Mouse (Mus musculus) heart, adult 8-10 months (tissue): ENCODE data around the gene Sympk. TPM values are rescaled to one million over a fixed set of nuclear protein-coding genes. Genes with fewer than 3 reads are reported as not detected.

Source experiments
- DNase-seq: peaks from one replicate; pipeline ENCODE4 v3.0.0; 2022; ENCODE audit warnings: low spot score
- total RNA-seq, 4 experiments: library from RNA; stranded (reverse); gene quantifications; 2 replicates each; pipeline ENCODE4 v1.2.4; 2022

Gene Sympk
- 10 to 100 TPM; 79.6 to 99.9 (median 98.8) TPM for total RNA-seq

GRCm38 (mm10) chr7:19024096-19024506 lies at the start of gene Sympk:
TSS of gene Sympk (plus strand) at chr7:19024377.
- peak; percentile 93 for DNase-seq

GRCm38 (mm10) chr7:18978381-18978780 lies 45.8 kb upstream of the Sympk start:
- no peak for DNase-seq

DNA sequence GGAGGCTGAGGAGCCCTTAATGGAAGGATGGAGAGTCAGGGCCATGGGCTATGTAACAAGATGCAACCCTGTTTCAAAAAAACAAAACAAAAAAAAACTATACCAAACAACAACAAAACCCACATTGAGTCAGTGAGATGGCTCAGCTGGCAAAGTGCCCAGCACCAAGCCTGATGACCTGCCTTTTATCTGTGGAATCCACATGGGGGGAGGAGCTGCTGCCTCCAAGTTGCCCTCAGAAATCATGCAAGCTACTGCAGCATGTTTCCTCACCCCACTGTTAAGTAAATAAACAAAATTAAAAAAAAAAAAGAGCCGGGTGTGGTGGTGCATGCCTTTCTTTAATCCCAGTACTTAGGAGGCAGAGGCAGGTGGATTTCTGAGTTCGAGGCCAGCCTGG lies 37.7 kb upstream of the Sympk start:
- DNase-seq: no peak

DNA sequence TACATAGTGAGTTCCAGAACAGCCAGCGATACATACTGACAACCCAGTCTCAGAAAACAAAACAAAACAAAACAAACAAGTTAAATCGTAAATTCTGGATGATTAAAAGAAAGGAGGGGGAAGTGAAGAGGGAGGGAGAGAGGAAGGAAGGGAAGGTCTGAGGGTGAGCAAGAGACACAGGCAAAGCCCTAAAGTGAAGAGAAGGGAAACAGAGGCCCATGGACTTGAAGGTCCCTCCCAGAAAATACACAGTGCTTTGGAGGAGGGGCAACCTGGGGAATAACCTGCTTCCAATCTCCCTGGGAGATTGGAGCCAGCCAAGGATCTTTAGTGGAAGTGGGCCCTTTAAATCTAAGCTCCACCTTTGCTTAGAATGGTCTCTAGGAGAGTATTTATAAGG lies 37.1 kb upstream of the Sympk start, which contains the start of gene Nanos2:
Gene Nanos2, plus strand, starts transcription at position 301 of the 400 bp plus-strand sequence.
- DNase-seq: no peak

GRCm38 (mm10) chr7:18987747-18988146 lies 36.4 kb upstream of the Sympk start:
- no peak for DNase-seq

GRCm38 (mm10) chr7:18988780-18989179 lies 35.4 kb upstream of the Sympk start:
- no peak for DNase-seq

DNA sequence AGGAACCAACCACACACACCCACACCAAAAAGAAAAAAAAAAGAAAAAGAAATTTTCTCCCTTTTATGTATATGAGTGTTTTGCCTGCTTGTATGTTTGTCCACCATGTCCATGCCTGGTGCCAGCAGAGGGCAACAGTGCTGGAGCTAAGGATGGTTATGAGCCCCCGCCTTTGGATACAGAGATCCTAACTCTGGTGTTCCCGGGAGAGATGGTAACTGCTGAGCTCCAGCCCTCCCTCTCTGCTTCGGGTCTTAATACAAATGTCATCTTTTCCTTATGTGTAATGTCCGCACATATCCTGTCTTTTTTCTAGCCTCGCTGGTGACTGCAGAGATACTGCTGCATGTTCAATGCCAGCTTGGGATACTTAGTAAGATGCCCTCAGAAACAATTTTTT lies 34.2 kb upstream of the Sympk start:
- DNase-seq: no peak

DNA sequence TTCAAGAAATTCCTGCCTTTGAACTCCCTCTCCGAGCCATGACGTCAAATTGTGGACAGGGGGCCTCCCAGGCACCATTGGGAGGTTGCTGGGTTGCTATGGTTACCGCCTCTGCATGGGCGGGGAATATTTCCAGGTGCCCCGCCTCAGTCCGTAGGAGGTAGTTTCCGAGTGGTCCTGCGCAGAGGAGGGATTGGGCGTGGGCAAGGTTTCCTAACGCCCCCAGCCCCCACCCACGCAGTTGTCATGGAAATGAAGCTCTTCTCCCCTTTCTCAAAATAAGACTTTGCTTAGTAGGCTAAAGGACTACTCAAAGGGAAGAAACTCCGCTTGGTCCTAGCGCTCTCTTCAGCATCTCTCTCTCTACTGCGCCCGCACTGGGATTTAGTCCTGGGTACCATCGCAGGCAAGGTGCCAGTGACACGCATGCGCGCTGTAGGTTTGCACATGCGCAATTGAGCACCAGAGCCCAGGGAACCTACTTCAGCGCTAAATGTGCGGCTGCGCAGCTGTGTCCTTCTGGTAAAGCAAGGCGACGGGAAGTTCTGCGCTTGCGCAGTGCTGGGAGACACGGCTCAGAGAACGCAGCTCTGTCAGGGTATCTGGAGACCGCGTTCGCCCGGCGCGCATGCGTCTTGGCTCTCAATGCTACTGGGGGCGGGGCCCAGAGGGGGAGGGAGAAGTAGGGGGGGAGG lies 33.4 kb upstream of the Sympk start, which contains the start of gene Mypop:
Gene Mypop, plus strand, starts transcription at position 645 of the 695 bp plus-strand sequence.
- peak; percentile 100 for DNase-seq

DNA sequence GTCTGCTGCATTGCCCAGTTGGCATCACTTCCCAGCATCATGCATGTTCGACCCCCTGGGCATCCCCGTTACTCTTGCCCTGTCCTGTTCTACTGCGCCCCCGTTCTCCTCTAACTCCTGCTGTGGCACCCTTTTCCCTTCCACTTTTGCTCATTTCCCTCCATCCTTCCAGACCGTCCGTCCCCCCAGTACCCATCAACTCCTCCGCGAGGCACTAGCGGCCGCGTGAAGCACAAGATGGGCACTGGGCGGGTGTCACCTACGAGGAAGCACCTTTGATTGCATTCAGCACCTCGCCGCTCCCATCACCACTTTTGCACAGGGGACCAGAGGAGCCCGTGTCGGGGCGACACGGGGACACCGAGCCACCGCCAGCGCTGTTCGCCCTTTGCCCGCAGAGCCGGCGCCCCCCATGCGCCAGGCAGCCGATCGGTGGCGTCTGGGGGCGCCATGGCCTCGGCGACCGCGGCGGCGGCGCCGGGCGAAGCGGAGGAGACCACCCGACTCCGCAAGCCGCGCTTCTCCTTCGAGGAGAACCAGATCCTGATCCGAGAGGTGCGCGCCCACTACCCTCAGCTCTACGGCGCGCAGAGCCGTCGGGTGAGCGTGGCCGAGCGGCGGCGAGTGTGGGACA lies 32.4 kb upstream of the Sympk start:
- DNase-seq: no peak

- no peak for DNase-seq
Observed at GRCm38 (mm10) chr7:18992294-18992675, 31.9 kb upstream of the Sympk start.

DNA sequence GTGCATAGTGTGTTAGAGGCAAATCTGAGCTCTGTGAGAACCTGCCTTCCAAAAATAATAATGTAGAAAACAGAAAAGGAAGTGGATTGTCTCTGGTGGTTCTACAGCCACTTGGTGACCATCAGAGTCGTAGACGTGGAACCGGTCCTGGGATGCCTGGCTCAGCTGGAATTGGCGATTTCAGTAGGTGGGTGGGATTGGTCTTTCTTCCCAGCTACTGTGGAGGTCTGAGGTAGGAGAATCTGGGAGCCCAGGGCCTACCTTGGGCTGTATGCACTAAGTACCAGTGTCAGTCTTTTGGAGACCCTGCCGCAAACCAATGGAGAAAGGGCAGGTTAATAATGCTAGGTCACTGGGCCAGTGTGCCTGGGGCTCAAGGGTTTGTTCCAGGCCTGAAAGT lies 31.1 kb upstream of the Sympk start:
- DNase-seq: no peak

GRCm38 (mm10) chr7:18998835-18999234 lies 25.3 kb upstream of the Sympk start:
- no peak for DNase-seq

- DNase-seq: no peak
Observed at GRCm38 (mm10) chr7:19000421-19000820, 23.8 kb upstream of the Sympk start.

GRCm38 (mm10) chr7:19001066-19001806 lies 22.9 kb upstream of the Sympk start:
- DNase-seq: peak; percentile 83

- no peak for DNase-seq
Observed at GRCm38 (mm10) chr7:19001807-19002085, 22.4 kb upstream of the Sympk start.

- DNase-seq: no peak
Observed at GRCm38 (mm10) chr7:19002115-19002514, 22.1 kb upstream of the Sympk start.

DNA sequence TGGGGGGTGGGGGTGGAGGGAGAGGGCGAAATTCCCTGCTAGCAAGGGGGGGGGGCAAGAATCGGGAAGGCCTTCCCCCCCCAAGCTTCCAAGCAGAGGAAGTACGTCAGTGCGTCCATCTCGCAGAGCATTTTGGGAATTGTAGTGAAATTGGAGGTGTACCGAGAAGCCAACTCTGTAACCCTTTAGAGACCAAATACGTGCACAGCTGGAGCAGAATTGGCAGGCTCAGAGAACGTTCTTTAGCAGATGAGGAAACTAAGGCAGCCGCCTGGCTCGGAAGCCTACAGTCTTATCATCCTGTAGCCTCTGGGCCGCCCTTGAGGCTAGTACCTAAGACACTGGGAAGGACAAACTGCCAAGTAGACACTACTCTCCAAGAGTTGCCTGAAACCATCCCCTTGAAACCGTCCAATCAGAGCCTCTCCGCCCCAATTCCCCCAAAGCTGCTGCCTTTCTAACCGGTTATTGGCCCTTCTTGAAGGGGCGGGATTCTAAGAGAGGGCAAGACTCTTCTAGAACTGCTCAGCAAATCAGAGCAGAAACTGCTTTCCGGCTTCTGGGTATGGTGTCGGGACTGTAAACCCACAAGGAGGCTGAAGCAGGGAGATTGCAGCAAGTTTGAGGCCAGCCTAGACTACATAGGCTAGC lies 21.2 kb upstream of the Sympk start:
- peak; percentile 90 for DNase-seq

DNA sequence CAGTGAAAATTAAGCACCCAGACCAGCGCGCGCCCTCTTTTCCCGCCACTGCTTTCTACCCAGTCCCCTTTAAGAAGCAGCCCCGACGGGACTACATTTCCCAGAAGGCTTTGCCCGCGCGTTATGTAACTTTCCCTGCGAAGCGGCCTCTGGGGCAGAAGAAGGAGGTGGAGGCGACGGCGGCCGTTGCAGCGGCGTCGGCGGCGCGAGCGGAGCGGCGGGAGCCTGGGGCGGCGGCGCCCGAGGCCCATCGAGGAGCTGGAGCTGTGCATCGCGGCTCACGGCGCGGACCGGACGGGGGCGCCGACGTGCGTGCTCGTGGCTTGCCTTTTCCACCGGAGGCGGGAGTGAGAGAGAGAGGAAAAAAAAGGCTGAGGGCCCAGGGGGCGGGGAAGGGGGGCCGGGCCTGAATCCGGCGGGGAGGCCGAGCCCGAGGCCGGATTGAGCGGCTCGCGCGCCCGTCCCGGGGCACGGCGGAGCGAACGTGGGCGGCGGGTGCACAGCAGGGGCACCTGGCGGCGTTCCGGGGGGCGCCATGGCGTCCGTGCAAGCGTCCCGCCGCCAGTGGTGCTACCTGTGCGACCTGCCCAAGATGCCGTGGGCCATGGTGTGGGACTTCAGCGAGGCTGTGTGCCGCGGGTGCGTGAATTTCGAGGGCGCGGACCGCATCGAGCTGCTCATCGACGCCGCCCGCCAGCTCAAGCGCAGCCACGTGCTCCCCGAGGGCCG lies 20.1 kb upstream of the Sympk start, which contains the start of gene Irf2bp1:
Gene Irf2bp1, plus strand, starts transcription at position 143 of the 729 bp plus-strand sequence.
- DNase-seq: peak; percentile 96

GRCm38 (mm10) chr7:19004631-19005079 lies 19.5 kb upstream of the Sympk start:
- no peak for DNase-seq

GRCm38 (mm10) chr7:19005417-19006121 lies 18.6 kb upstream of the Sympk start:
- DNase-seq: no peak

- DNase-seq: peak; percentile 81
Observed at GRCm38 (mm10) chr7:19006476-19006875, 17.7 kb upstream of the Sympk start.
